Mouse (Mus musculus): Measurements from ENCODE around the gene Mrps11. TPM values are rescaled to one million over a fixed set of nuclear protein-coding genes. Genes with fewer than 3 reads are reported as not detected.

The Mrps11 gene
- polyA plus RNA-seq (2015; fragmentation: Nextera tagmentation; extraction: Ambion mirVana): 41.7 and 47.5 TPM in 2 replicates

DNA sequence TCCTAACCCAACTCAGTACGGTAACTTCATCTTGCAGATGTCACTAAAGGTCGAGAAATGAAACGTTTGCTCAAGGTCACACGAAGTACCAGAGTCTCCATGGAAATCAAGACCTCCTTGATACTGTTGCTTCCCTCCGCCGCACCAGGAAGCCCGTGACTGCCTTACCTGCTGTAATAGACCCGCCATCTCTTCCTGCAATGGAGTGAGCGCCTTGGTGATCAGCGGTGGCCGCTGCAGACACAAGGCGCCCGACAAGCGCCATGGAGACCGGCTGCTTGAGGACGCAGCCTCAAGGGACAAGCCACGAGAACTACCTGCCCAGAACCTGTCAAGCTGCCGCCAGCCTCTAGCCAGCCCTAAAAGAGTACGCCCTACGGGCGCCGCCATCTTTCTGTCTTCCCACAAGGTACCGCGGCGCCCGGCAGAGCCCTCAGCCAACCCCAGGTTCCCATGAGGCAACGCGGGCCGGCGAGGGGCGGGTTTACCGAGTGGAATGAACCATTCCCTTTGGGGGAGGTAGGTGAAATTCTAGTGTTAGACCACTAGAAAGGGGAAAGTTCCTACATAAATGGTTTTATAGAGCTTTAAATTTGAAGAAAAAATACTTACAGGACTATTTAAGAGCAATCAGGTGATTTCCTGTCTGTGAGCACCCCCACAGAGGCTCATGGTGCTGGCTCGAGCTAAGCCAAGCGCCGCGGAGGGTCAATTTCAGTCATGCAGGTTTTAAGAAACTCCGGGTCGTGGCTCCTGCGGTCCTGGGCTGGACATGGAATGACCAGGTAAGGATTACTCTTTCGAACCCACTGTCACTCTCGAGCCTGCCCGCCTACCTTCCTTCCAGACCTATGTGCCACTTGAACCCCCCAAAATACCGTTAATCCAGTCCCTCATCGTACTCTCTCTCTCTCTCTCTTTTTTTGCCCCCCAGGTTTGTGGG is at the start of gene Mrps11, which contains the start of gene Mrpl46:
TSS of gene Mrps11 (plus strand) at position 481 of the 943 bp plus-strand sequence.
TSS of gene Mrpl46 (minus strand) at position 893 of the 943 bp plus-strand sequence.

DNA sequence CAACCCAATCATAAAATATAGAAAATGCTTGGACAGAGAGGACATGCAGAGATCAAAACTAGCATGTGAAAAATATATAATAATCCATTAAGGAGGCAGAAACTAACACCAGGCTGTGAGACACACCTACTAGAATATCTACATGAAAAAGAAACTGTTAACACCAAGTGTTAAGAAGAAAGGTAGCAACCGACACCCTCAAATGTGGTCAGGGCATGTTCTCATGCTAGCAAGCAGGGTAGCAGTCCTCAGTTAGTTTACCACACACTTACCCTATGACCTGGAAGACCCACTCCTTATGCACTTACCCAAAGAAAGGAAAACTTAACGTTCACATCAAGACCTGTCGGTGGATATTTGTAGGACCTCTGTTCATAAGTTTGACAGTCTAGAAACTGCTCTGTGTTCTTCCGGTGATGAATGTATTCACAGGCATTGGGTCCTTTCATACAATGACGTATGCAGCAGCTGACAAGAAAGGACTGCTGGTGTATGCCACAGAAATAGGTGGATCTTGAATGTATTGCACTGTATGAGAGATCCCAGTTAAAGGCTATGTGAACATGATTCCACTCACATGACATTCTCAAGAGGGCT is 45.2 kb upstream of the Mrps11 start, which contains the start of gene Ntrk3:
TSS of gene Ntrk3 (minus strand) at position 399 of the 597 bp plus-strand sequence.

Other genes starting within 250 kb of the Mrps11 start
- 0.93 and 1.2 TPM in 2 replicates for gene Ntrk3, start 45.1 kb upstream of the Mrps11 start, polyA plus RNA-seq (2015; fragmentation: Nextera tagmentation; extraction: Ambion mirVana)
- gene Mrpl46, start 412 bp downstream of the Mrps11 start, polyA plus RNA-seq (2015; fragmentation: Nextera tagmentation; extraction: Ambion mirVana): 58.9 and 62.5 TPM in 2 replicates
- 7.7 and 8.6 TPM in 2 replicates for gene Det1, start 64.1 kb downstream of the Mrps11 start, polyA plus RNA-seq (2015; fragmentation: Nextera tagmentation; extraction: Ambion mirVana)
- 16.3 and 18.1 TPM in 2 replicates for gene Aen, start 112.7 kb downstream of the Mrps11 start, polyA plus RNA-seq (2015; fragmentation: Nextera tagmentation; extraction: Ambion mirVana)
- gene Isg20, start 130.3 kb downstream of the Mrps11 start, polyA plus RNA-seq (2015; fragmentation: Nextera tagmentation; extraction: Ambion mirVana): 1.9 and 3.9 TPM in 2 replicates